Mouse (Mus musculus): ENCODE measurements around the gene Npff.

The Npff gene

DNA sequence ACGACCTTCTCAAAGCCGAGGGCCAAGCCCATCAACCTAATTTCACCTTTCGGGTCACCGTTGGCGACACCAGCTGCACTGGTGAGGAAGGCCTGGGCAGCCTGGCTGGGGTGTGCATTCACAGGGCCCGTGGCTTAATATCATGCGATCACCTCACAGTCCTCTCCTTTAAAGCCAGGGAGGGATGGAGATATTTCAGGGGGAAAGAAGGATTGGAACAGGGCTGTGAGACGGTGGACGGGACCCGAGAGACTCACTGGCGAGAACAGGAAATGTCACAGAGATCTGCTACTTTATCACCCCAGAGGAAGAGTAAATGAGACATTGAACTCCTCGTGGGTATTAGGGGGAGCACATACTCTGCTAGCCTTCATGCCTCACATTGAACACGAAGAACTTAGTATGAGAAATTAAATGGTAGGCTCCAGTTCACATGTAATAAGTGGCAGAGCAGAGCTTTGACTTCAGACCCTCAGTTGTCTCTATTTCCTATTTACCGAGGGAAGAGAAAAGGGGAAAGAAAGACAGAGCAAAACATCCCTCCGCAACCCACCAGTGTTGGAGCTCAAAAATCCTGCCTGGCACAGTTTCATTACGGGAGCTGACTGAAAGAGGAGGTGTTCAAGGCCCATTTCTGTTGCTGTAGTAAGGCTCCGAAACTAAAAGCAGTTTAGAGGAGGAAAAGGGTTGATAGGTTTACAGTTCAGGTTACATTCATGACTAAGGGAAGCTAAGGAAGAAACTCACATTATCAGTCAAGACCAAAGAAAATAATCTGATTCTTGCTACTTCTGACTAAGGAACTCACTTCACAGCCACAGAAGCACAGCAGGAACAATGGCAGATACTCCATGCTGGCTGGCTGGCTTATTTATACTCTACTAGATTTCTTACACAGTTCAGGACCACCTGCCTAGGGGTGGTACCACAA, 5.3 kb downstream of the Npff start:
- no peak for DNase-seq (ENCODE audit: low spot score)

DNA sequence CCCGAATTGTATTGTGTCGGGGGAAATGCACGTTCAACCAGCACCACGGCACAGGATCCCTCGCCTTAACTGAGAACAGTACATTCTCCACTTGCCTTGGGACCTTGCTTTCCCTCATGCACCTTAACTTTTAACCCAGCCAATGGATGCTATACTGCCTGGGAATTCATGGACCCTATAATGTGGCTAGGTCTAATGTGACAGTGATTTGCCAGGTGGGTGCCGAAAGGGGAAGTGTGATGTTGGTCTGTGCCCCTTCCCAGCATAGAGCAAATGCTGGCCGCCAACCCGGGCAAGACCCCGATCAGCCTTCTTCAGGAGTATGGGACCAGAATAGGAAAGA, 5.9 kb downstream of the Npff start:
- no peak for DNase-seq (ENCODE audit: low spot score)

DNA sequence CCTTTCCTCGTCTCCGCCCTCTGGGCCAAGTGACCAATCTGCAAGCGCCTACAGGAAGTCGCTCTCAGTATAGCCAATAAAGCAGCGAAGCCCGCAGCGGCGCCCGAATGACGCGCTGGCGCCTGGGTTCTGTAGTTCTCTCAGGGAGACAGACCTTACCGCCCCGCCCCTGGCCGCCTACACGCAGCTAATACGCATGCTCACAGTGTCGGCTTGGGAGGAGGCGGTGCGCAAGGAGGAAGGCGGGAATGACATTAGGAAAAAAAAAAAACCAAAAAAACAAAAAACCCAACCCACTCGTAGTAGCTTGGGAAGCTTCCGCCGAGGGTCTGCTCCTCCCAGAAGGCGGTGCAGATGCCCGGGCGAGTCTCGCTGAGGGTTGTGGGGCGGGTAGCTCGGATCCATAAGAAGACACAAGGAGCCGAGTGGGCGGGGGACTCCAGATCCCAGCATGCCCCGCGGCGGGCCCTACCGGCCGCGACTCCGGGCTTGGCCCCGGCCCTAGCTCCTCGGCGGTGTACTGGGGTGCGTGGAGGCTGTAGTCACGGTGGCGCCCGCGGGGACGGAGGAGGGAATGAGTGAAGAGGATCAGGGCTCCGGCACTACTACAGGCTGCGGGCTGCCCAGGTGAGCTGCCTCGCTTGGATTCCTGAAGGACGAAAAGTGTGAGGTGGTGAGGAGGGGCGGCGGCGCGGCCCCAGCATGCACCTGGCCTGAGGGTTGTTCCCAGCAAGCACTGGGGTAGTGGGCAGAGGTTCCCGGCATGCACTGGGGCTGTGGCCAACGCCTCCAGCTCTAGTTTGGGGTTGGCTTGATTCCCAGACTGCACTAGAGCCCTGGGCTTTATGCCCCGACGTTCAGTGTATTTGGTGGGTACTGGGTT, 6.5 kb downstream of the Npff start, which contains the start of gene Tarbp2:
TSS of gene Tarbp2 (plus strand) at position 217 of the 883 bp plus-strand sequence.
- DNase-seq (ENCODE audit: low spot score) = peak; percentile 100

DNA sequence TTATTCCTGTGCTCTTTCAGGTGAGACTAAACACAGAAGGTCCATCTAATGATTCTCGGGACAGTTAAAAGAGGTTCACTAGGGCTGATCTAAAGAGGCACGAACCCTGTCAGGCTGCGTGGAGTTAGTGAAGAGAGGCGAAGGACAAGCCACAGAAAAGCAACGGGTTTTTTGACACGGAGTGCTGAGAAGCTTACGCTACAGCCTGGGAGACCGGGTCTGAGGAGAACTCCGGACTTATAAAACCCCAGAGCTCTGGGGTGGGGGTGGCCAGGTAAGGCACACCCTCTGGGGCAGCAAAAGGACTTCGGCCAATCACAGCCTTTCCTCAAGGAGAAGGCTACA, 7.1 kb downstream of the Npff start:
- DNase-seq (ENCODE audit: low spot score) = no peak

DNA sequence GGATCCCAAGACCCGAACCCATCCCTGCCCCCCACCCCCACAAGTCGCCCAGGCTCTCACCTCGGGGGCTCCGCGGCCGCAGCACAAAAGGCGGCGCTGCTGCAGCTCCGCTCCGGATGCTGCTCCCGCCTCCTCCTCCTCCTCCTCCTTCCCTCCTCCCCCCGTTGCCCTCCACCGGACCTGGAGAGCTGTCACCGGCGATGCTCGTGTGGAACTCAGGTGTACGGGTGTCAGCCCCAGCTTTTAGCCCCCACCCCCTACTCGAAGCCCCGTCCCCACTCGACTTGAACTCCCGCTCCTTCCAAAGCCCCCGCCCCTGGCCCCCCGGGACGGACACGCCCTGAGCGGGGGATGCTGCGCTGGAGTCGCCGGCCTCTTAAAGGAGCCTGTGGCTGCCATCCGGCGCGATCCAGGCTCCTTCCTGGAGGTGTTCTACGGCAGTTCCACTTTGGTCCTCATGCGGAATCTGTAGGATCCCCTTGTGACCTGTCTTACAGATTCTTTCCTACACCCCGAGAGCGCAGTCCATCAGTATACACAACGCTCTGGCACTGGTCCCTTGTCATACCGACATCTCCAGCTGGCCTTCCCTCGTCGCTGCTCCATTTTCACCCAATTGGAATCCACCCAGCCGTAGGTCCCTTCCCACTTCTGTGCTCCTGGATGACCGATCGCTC, 7.9 kb downstream of the Npff start, which contains the start of gene Map3k12:
TSS of gene Map3k12 (minus strand) at position 337 of the 677 bp plus-strand sequence.
- peak; percentile 56 for DNase-seq (ENCODE audit: low spot score)

DNA sequence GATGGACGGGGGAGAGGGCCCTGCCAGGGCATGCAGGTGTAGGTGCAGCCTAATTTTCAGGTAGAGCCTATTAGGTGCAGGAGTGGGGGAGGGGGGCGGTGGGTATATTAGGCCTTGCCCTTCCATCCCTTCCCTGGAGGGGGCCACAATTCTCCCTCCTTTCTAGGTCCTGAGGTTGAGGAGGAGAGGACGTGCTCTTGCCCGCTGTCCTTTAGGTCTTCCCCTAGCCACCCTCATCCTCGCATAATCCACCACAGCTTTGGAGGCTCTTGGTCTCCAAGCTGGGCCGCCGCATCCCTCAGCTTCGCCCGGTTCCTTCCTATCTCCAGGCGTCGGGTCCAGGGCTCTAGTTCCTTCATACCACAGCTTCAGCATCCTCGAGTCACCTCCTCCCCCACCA, 8.4 kb downstream of the Npff start:
- DNase-seq (ENCODE audit: low spot score) = no peak

DNA sequence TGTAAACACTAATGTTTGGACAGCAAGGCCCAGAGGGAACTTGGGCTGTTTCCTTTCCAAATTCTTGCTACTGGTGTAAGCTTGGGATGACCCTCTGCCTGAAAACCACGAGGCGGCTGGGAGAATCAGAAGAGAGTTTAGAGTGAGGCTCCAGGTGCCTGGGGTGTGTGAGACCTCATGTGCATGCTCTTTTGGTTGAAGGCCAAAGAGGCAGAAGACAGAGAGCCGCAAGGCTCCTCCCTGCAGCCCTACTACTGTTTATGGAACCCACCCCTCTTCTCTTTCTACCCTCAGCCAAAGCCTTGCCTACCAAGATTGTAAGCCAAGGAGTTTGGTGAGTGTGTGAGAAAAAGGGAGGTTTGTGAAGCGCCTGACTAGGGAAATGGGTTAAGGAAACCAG, 9.0 kb downstream of the Npff start:
- DNase-seq (ENCODE audit: low spot score) = no peak

DNA sequence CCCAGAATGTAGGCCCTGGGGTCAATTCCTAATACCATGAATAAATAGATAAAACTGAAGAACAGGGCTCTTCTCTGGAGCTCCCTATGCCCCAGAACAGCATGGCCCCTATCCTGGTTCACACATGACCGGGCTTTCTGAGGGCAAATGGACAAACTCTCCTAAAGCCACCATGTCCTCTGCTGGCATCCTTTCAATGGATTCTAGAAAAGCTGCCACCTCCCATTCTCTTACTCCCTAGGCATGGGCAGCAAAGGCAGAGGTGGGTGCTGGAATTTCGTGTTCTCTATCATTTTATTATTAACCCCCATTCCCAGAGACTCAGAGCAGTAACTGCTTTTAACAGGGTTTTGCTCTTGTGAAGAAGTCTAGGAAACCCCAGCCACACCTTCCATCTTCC, 9.5 kb downstream of the Npff start:
- no peak for DNase-seq (ENCODE audit: low spot score)

DNA sequence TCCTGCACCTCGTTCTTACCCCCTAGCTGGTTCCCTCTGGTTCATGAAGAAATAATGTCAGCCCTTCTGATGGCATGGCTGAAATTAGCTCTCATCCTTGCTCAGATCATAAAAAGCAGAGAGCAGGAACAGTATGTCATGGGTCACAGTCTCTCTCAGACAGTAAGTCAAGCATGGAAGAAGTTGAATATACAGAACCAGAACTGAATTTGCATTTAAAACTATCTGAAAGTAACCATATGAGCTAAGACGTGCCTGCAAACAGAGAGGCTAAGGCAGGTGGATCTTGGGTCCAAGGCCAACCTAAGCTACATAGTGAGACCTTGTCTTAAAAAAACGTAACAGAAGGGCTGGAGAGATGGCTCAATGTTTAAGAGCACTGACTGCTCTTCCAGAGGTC, 11.7 kb downstream of the Npff start:
- DNase-seq (ENCODE audit: low spot score) = no peak

DNA sequence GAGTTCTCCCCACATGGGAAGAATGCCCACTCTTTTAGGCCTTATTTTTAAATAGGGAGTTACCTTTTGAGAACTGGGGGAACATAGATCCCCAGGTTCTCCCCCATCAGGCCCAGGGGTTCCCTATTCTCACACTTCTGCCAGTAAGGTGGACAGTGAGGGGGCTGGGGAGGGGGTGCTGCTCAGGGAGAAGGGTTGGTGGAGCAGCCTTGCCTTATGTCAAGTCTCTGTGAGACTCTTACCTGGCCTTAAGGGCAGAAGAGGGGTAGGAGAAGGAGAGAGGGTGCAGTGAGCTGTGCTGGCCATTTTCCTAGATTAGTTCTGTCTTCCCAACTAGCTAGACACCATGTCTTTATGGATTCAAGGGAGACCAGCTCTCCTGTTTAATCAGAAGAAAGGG, 12.3 kb downstream of the Npff start:
- DNase-seq (ENCODE audit: low spot score) = no peak

DNA sequence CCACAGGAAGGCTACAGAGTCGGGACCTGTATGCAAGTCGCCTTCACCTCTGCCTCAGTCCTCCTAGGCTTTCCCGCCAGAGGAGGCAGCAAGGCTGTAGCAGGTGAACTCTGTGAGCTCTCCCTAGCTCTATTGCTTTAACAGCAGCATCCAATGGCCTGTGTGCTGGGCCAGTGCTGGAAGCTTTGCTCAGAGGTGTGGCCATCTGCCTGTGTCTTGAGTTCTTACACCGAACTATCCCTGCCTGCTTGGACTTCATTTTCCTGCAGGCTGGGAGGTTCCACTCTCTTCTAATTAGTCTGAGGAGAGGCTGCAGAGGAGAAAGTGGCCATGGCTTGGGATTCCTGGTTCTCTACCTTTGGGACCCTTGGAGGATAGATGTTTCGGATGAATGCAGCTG, 12.7 kb downstream of the Npff start:
- DNase-seq (ENCODE audit: low spot score) = no peak

DNA sequence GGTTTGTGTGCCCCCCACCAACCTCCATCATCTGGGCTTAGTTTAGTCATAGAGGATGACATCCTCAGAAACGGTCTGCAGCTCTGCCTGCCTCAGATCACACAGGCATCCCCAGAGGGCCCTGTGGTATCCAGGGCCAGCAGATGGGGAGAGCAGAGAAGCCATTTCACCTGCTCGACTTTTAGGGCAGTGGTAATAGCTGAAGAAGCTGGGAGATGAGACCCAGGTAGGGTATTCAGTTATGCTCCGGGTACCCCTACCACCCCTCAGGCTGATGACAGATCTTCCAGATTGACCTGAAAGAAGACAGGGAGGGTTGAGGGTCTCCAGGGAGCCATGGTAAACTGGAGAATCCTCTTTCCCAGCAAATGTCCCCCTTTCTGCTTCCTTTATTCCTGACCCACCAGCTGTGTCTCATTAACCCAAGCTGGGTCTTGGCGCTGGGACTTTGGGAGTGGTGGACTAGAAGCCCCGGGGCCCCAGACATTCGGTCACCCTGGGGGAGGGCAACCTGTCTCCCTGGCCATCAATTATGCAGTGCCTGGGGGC, 13.4 kb downstream of the Npff start:
- DNase-seq (ENCODE audit: low spot score) = no peak

DNA sequence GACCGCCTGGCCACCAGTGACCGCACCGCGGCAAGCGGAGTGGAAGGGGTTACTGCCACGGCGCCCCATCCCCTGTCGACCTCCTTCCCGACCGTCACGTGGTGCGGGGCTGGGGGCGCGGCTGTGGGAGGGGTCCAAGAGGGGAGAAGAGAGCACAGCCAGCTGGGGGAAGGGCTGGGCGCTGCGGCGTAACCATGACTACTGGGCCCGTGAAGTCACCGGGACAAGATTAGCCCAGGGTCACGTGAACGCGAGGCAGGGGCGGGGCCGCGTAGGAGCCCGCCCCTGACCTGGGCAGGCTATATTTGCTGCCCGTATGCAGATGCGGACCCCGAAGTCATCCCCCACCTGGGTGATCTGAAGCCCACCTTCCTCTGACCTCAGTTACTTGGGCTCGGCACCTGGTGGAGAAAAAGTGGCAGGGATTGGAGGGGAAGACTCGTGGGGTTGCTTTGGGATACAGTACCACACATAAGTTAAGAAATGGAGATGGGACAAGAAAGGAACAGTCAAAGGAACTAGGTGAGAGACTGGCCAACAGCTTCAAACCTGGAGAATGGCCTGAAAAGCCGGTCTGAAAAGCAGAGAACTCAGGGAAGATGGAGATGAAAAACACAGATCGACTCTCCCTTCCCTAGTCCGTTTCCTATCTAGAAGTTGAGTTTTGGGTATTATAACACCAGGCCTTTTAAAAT, 14.0 kb downstream of the Npff start:
- DNase-seq (ENCODE audit: low spot score) = peak; percentile 80

DNA sequence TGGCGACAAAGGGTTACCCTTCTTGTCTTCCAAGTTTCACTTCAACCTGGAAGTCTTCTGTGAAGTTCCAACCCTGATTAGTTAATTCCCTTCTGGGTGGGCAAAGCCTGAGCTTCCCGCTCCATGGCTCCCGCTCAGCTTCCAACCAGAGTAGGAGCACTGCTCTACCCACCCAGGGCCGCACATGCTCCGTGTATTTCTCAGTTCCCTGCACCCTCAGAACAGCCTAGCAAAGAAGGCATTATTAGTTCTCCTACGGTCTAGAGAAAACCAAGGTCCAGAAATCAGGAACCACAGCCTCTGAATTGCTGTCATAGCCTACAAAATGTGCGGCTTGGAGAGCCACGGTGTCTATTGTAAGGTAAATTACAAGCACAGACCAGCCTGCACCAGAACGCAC, 14.6 kb downstream of the Npff start:
- DNase-seq (ENCODE audit: low spot score) = no peak

DNA sequence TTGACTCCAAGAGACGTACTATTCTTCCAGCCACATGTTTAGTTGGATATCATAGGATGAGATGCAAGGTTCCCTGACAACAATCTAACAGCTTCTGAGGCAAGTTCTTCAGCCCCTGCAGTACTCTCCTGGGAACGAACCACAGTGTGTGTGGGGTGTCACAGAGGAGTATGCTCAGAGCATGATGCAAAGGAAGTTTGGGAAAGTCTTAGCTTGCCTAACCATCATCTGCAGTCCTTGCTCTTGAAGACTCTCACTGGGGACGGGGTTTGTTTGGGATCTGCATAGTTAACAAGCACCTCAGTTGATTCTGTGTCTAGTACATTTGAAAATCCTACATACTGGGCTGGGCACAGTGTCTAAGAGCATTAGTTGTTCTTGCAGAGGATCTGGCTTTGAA, 16.4 kb downstream of the Npff start:
- DNase-seq (ENCODE audit: low spot score) = no peak

DNA sequence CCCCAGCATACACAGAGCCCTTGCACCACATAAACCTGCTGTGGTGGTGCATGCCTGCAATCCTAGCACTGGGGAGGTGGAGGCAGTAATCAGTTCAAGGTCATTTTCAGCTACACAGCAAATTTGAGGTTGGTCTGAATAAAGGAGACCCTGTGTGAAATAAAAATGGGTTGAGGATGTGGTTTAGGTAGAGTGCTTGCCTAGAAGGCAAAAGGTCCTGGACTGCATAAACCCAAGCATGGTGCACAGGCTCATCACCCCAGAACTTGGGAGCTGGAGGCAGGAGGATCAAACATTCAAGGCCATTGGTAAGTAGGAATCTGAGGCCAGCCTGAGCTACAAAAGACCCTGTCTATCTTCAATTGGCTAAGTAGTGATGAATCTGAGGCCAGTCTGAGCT, 17.2 kb downstream of the Npff start:
- no peak for DNase-seq (ENCODE audit: low spot score)

DNA sequence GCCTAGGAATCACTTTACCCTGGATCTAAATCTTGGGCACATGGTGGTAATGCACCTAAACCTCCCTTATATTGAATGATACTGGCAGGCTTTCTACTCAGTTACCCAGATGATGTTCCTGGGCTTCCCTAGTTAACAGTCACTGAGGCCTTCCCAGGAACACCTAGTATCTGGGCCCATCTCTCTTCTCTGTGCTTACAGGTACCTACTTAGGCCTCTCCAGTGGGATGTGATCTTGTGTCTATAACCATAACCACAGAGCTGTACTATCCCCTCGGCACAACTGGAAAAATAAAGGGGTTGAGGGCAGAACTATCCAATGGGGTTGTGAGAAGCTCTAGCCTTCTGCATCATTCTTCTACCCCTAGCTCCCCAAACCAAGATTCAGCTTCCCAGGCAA, 17.9 kb downstream of the Npff start:
- no peak for DNase-seq (ENCODE audit: low spot score)

DNA sequence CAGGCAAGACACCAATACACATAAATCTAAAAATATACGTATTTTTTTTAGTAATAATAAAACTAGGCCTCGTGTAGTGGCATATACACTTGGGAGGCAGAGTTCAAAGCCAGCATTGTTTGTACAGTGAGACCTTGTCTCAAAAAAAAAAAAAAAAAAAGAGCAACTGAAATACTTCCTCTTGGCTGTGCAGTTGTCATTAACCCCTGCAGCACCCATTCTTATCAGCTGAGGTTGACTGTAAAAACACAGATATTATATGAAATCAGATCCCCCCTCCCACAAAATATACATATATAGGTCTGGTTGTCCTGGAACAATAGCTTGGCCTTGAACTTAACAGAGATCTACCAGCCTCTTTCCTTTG, 18.3 kb downstream of the Npff start:
- DNase-seq (ENCODE audit: low spot score) = no peak

DNA sequence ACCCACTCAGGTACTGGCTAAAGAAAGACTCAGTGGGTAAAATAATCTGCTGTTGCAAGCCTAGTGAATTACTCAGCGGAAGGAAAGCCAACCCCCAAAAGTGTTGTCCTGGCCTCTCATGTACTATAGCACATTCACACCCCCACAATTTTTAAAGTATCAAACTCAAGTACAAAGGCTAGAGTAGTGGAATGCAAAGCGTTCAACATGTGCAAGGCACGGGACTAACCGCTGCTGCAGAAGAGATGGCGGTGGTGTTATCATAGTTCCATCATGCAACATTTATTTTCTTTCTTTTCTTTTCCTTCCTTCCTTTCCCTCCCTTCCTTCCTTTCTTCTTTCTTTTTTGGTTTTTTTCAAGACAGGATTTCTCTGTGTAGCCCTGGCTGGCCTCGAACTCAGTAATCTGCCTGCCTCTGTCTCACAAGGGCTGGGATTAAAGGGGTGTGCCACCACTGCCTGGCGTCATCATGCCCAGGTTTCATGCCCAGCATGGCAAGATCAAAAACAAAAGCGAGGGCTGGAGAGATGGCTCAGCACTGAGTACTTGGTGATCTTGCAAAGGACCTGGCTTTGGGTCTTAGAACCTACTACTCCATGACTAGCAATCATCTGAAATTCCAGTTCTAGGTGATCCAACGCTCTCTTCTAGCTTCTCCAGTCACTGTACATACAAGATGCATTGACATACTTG, 18.8 kb downstream of the Npff start:
- DNase-seq (ENCODE audit: low spot score) = no peak

DNA sequence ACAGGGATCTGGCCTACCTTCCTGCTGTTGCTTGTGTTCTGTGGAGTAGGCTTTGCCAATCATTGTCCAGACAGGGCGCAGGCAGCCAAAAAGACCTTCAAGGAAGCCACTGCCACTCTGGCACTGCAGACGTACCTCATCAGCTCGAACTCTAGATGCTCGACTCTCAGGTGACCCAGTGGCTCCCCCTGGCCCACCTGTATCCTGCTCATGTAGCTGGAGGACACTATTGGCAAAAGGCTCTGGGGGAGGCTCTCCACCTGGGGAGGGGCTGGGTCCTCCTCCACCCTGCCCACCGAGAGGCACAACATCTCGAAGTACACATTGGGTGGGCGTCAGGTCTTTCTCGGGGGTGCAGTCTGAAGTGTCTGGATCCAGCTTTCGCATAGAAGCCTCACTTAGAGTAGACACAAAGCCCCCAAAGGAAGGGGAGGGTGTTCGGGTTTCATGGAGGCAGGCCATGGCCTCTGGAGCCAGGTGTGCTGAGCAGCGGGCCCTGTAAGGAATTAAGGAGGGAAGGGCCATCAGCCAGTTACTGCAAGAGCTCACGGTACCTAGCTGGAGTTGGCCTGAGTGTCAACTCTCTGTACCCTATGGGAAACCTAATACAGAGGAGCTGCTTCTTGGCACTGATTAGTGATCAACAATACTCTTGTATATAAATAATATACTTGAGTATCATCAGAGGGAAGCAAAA, 19.5 kb downstream of the Npff start:
- no peak for DNase-seq (ENCODE audit: low spot score)
